10 mouse cellular contexts compared by ENCODE assay signal in the genomic region with DNA sequence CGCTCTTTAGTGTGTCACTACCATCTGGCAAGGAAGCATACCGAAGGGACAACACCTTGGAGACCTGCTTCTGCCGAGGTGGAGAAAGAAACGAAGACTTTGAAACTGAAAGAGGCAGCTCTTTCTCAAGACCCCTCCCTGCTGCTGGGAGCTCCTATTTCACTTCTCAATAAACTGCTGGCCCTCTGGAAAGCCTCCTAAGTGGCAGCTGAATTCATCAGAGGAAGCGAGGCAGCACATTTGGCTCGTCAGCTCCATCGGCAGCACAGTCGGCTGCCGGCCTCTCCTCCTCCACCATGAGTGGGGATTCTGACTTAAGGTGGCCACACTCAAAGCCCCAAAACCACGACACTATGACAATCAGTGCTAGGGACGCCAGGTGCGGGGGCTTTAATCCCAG. TPM values are rescaled to one million over a fixed set of nuclear protein-coding genes. Genes with fewer than 3 reads are reported as not detected.
DNase-seq lines count a peak whose midpoint lies in the region.
"Had no signal": no experiment of that assay in that cellular context is flagged by ENCODE, and none has a peak within 500 bp of the region (broad histone marks: within the 10 kb centered on the region; RNA-seq: fewer than 3 reads in every experiment).

No protein-coding gene starts in this region.

- peaks cover 66% of the 10 kb centered on the region for H3K36me3 ChIP-seq in embryonic facial prominence, embryonic 10.5 days (replicated peaks)

- peaks cover 20% of the 10 kb centered on the region for H3K4me1 ChIP-seq in embryonic facial prominence, embryonic 10.5 days

- H3K27ac ChIP-seq in embryonic facial prominence, embryonic 10.5 days (replicated peaks): peak overlapping the region; percentile 70

- WGBS in embryonic facial prominence, embryonic 10.5 days: 64% methylated on average over 12 of the region's 12 CpGs

- peak; percentile 0 to 1 for DNase-seq in kidney, adult 8-10 months
- no peak for DNase-seq in kidney, postnatal 14 days
- peak; percentile 7 for DNase-seq in adrenal gland, postnatal 14 days
- DNase-seq in embryonic facial prominence, embryonic 10.5 days (ENCODE audit: low spot score): peak; percentile 35
- peak; percentile 34 for DNase-seq in kidney, postnatal 10 days
- no peak for DNase-seq in right cerebral cortex, adult 18-20 months
- no peak for DNase-seq in heart, adult 9 months (ENCODE audit: low spot score in 2 of 2)
- no peak for DNase-seq in natural killer cell, adult 2 months (ENCODE audit: low spot score in 2 of 2)

- no peak overlapping the region for H3K4me3 ChIP-seq in embryonic facial prominence, embryonic 10.5 days
- H3K4me3 ChIP-seq: myocyte had no signal

- H3K9me3 ChIP-seq in embryonic facial prominence, embryonic 10.5 days: no peaks in the 10 kb centered on the region

- no peaks in the 10 kb centered on the region for H3K27me3 ChIP-seq in embryonic facial prominence, embryonic 10.5 days (replicated peaks; ENCODE audit: low read depth, poor library complexity, severe bottlenecking)
- H3K27me3 ChIP-seq: Patski had no signal

RNA-seq across cellular contexts. Expression of a gene that starts 41.3 kb away (rescaled TPM):
- 75.6 and 77.7 TPM in 2 replicates for total RNA-seq in adrenal gland, postnatal 14 days (2021)
- polyA plus RNA-seq in embryonic facial prominence, embryonic 10.5 days (2016; fragmentation: Nextera tagmentation; extraction: Ambion mirVana): 7.3 and 8.7 TPM in 2 replicates

Comparison
In these comparisons a context has a peak if more than half of its experiments do, and no peak if none do; other contexts are left out.
1. DNase-seq: peak in kidney, adult 8-10 months (2 of 2), adrenal gland, postnatal 14 days (single experiment), embryonic facial prominence, embryonic 10.5 days (single experiment) and kidney, postnatal 10 days (single experiment); none in kidney, postnatal 14 days (single experiment), right cerebral cortex, adult 18-20 months (single experiment), heart, adult 9 months (0 of 2) and natural killer cell, adult 2 months (0 of 2).